Mouse (Mus musculus) cortical plate, adult 2 months (tissue): ENCODE data around the gene Nelfcd. TPM values are rescaled to one million over a fixed set of nuclear protein-coding genes. Genes with fewer than 3 reads are reported as not detected.

ENCODE experiments used
- H3K27ac ChIP-seq: fragments of 200-500 bp; 2 replicates; pipeline ENCODE4 v1.5.1; 2012; ENCODE audit warnings: low read length, control low read depth, inconsistent platforms; ENCODE audit not compliant: insufficient read depth
- H3K4me1 ChIP-seq: fragments of 200-500 bp; 2 replicates; pipeline ENCODE4 v1.6.1; 2011; ENCODE audit warnings: low read length; ENCODE audit not compliant: control insufficient read depth, insufficient read depth
- H3K4me3 ChIP-seq: fragments of 200-500 bp; 2 replicates; pipeline ENCODE4 v1.5.1; 2011; ENCODE audit warnings: mild to moderate bottlenecking, low read length, control low read depth; ENCODE audit not compliant: insufficient read depth
- CTCF ChIP-seq: fragments of 200-500 bp; IDR thresholded peaks from 2 replicates; pipeline ENCODE4 v1.5.1; 2011; ENCODE audit warnings: mild to moderate bottlenecking, control low read depth, low read length; ENCODE audit not compliant: insufficient read depth; ENCODE audit errors: extremely low read depth
- POLR2A ChIP-seq: fragments of 200-500 bp; IDR thresholded peaks from 2 replicates; pipeline ENCODE4 v1.6.1; 2011; ENCODE audit warnings: mild to moderate bottlenecking, low read length, control low read depth; ENCODE audit not compliant: insufficient read depth; ENCODE audit errors: extremely low read depth
- polyA plus RNA-seq: library from polyadenylated mRNA; depleted of rRNA; stranded (reverse); fragments of >200 nt; gene quantifications from 2 replicates; pipeline ENCODE4 v1.2.3, GENCODE M21; 2012; rRNA removed

The Nelfcd gene
- 74.7 and 76.9 TPM in 2 replicates for polyA plus RNA-seq

- H3K4me3 ChIP-seq: peak within 1 kb of the TSS; percentile 73
- H3K27ac ChIP-seq: no peak within 1 kb of the TSS
- peaks cover 4% of the 10 kb centered on the region; the same call in 1 of the 2 replicates for H3K4me1 ChIP-seq
- TF ChIP-seq POLR2A (peak; percentile 56; the same call in 1 of the 2 replicates), CTCF (no peak)
Observed at GRCm38 (mm10) chr2:174415731-174416310, at the start of gene Nelfcd. TSS of gene Nelfcd (plus strand) at chr2:174415804.

GRCm38 (mm10) chr2:174366571-174366970 is 49.0 kb upstream of the Nelfcd start:
- Histone ChIP-seq H3K27ac (no peak overlapping the region), H3K4me3 (no peak overlapping the region), H3K4me1 (no peaks in the 10 kb centered on the region)
- TF ChIP-seq CTCF: no peak
- TF ChIP-seq POLR2A: no peak

GRCm38 (mm10) chr2:174381021-174381420 is 34.6 kb upstream of the Nelfcd start:
- TF ChIP-seq CTCF (no peak), POLR2A (no peak)
- H3K4me3 ChIP-seq: no peak overlapping the region
- H3K27ac ChIP-seq: no peak overlapping the region
- H3K4me1 ChIP-seq: no peaks in the 10 kb centered on the region

DNA sequence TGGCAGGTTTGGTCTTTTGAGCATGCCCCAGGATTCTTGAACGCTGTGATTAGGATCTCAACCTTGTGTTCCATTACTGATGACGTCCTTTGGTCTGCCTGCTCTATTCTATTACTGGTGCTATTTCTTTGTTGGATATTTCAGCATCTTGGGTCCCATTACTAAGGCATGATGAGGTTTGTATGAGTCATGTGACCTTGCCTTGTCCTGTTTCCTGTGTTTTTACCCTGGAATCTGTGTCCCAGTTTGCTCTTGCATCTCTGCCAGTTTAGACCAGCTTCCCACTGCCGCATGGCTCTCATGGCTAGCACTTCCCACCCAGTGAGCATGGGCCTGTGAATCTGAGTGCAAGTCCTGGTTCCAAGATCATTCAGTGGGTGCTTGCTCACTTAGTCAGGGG is 23.7 kb upstream of the Nelfcd start:
- TF ChIP-seq CTCF (no peak), POLR2A (no peak)
- Histone ChIP-seq H3K4me1 (no peaks in the 10 kb centered on the region), H3K27ac (no peak overlapping the region), H3K4me3 (no peak overlapping the region)

DNA sequence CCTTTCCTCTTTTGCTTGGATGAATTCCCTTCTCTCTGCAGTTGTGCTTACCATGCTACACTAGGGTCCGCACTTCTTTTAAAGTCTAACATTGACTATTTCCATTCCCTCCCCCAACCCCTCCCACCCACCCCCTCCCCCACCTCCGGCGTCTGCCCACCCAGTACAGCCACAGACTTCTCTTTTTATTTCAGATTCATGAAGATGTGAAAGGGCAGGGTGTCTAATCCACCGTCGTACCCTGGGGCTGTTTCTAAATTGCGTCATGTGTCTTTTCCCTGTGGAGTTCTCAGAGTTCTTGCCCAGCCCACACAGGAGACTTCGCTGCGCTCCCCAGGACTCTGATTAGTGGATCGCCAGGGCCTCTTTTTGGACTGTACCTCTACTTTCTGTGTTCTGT is 23.1 kb upstream of the Nelfcd start:
- Histone ChIP-seq H3K4me3 (no peak overlapping the region), H3K4me1 (no peaks in the 10 kb centered on the region; the same call in 1 of the 2 replicates)
- TF ChIP-seq CTCF: no peak
- TF ChIP-seq POLR2A: no peak

GRCm38 (mm10) chr2:174393383-174393782 is 22.2 kb upstream of the Nelfcd start:
- H3K4me1 ChIP-seq: no peaks in the 10 kb centered on the region; the same call in 1 of the 2 replicates
- no peak overlapping the region for H3K4me3 ChIP-seq
- no peak overlapping the region for H3K27ac ChIP-seq
- TF ChIP-seq CTCF: no peak
- TF ChIP-seq POLR2A: no peak

More for the DNA sequence above, 23.1 kb upstream of the Nelfcd start:
- H3K27ac ChIP-seq: no peak overlapping the region

- no peak overlapping the region for H3K27ac ChIP-seq
- no peaks in the 10 kb centered on the region; the same call in 1 of the 2 replicates for H3K4me1 ChIP-seq
- TF ChIP-seq CTCF (no peak), POLR2A (no peak)
- no peak overlapping the region for H3K4me3 ChIP-seq
Observed at GRCm38 (mm10) chr2:174396643-174397042, 19.0 kb upstream of the Nelfcd start.

- TF ChIP-seq POLR2A (no peak), CTCF (no peak)
- H3K4me3 ChIP-seq: no peak overlapping the region
Observed at GRCm38 (mm10) chr2:174397065-174397464, 18.5 kb upstream of the Nelfcd start.

GRCm38 (mm10) chr2:174397881-174398280 is 17.7 kb upstream of the Nelfcd start:
- Histone ChIP-seq H3K4me3 (no peak overlapping the region), H3K27ac (no peak overlapping the region), H3K4me1 (no peaks in the 10 kb centered on the region; the same call in 1 of the 2 replicates)
- TF ChIP-seq POLR2A: no peak
- no peak for TF ChIP-seq CTCF

More at GRCm38 (mm10) chr2:174397065-174397464, 18.5 kb upstream of the Nelfcd start:
- no peak overlapping the region for H3K27ac ChIP-seq
- H3K4me1 ChIP-seq: no peaks in the 10 kb centered on the region; the same call in 1 of the 2 replicates

DNA sequence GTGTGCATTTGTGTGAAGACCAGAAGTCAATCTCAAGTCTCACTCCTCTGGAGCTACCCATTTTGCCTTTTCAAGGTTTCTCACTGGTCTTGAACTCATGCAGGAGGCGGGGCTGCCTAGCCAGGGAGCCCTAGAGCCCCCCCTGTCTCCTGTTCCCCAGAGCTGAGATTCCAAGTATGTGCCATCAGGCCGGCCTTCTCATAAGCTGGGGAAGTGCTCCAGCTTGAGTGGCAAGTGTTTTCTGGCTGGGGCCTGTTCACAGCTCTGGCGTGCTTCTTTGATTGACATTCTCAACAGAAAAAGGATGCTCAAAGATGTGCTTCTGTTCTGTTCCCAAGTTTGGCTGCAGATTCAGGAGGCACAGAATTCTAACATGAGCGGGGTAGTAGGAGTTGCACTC is 15.2 kb upstream of the Nelfcd start:
- no peak overlapping the region for H3K4me3 ChIP-seq
- TF ChIP-seq CTCF (no peak), POLR2A (no peak)
- H3K27ac ChIP-seq: no peak overlapping the region
- no peaks in the 10 kb centered on the region; the same call in 1 of the 2 replicates for H3K4me1 ChIP-seq
